Mouse (Mus musculus) liver, embryonic 13.5 days (tissue): Measurements from ENCODE around the gene Bmpr2. TPM values are rescaled to one million over a fixed set of nuclear protein-coding genes. Genes with fewer than 3 reads are reported as not detected.

Source experiments
- ATAC-seq: fragments of 200-750 bp; cut with Nextera tagmentation; 2 replicates; pipeline ENCODE4 v1.8.0; 2017; ENCODE audit warnings: low read depth, mild to moderate bottlenecking, moderate number of reproducible peaks, moderate library complexity
- DNase-seq: peaks from one replicate; pipeline ENCODE4 v3.0.0; 2022
- H3K27ac ChIP-seq: fragments of 300-500 bp; sonication (generic); 2 replicates; pipeline ENCODE4 v1.5.1; 2015; ENCODE audit warnings: moderate library complexity, mild to moderate bottlenecking, inconsistent platforms
- H3K27me3 ChIP-seq: fragments of 300-500 bp; sonication (generic); 2 replicates; pipeline ENCODE4 v1.6.1; 2015; ENCODE audit warnings: mild to moderate bottlenecking, inconsistent platforms
- H3K36me3 ChIP-seq: fragments of 300-500 bp; sonication (generic); 2 replicates; pipeline ENCODE4 v1.6.1; 2015; ENCODE audit warnings: mild to moderate bottlenecking, inconsistent platforms
- H3K4me1 ChIP-seq: fragments of 300-500 bp; sonication (generic); replicated peaks from 2 replicates; pipeline ENCODE4 v1.6.1; 2015; ENCODE audit warnings: inconsistent platforms
- H3K4me2 ChIP-seq: fragments of 300-500 bp; sonication (generic); 2 replicates; pipeline ENCODE4 v1.6.1; 2015; ENCODE audit warnings: inconsistent platforms, mild to moderate bottlenecking, moderate library complexity
- H3K4me3 ChIP-seq: fragments of 300-500 bp; sonication (generic); replicated peaks from 2 replicates; pipeline ENCODE4 v1.5.1; 2015; ENCODE audit warnings: mild to moderate bottlenecking, inconsistent platforms
- H3K9ac ChIP-seq: fragments of 300-500 bp; sonication (generic); 2 replicates; pipeline ENCODE4 v1.6.1; 2015; ENCODE audit warnings: mild to moderate bottlenecking, inconsistent platforms
- H3K9me3 ChIP-seq: fragments of 300-500 bp; sonication (generic); replicated peaks from 2 replicates; pipeline ENCODE4 v1.6.1; 2016; ENCODE audit warnings: inconsistent platforms
- WGBS: fragments of 180-500 bp; shearing (Covaris S2); methylation state at CpG from one replicate; pipeline ENCODE4 v1.1.7; 2015; ENCODE audit not compliant: insufficient replicate concordance; 5-methylcytosine and 5-hydroxymethylcytosine counted together
- polyA plus RNA-seq: library from polyadenylated mRNA; unstranded; fragments of >200 nt; fragmentation: Nextera tagmentation; extraction: Ambion mirVana; gene quantifications from 2 replicates; pipeline ENCODE4 v1.2.1, GENCODE M21; 2015

Bmpr2 gene
- polyA plus RNA-seq, 1 experiment from 2014 or later, result 0.95 TPM

- no peak overlapping the region for H3K4me3 ChIP-seq
- ATAC-seq, result no peak
- no peak overlapping the region for H3K9ac ChIP-seq
- H3K36me3 ChIP-seq, result no peaks in the 10 kb centered on the region
- no peaks in the 10 kb centered on the region for H3K27me3 ChIP-seq
- peak overlapping the region; percentile 36; the same call in 1 of the 2 replicates for H3K27ac ChIP-seq
- no peak overlapping the region for H3K4me2 ChIP-seq
- WGBS, result 44% methylated on average over 2 of the region's 2 CpGs
- H3K4me1 ChIP-seq, result peaks cover 77% of the 10 kb centered on the region
- DNase-seq, result no peak
- H3K9me3 ChIP-seq, result no peaks in the 10 kb centered on the region
These were observed 136.5 kb downstream of the Bmpr2 start for GRCm38 (mm10) chr1:59899679-59900078.

GRCm38 (mm10) chr1:59901082-59901876 lies 138.1 kb downstream of the Bmpr2 start:
- WGBS, result 32% methylated on average over 5 of the region's 5 CpGs
- ATAC-seq, result peak; percentile 81
- no peaks in the 10 kb centered on the region for H3K9me3 ChIP-seq
- H3K36me3 ChIP-seq, result no peaks in the 10 kb centered on the region
- peak overlapping the region; percentile 1; the same call in 1 of the 2 replicates for H3K4me2 ChIP-seq
- no peaks in the 10 kb centered on the region for H3K27me3 ChIP-seq
- H3K4me1 ChIP-seq, result peaks cover 77% of the 10 kb centered on the region
- peak overlapping the region; percentile 53; the same call in 1 of the 2 replicates for H3K27ac ChIP-seq
- DNase-seq, result peak; percentile 53
- H3K4me3 ChIP-seq, result no peak overlapping the region
- H3K9ac ChIP-seq, result no peak overlapping the region

GRCm38 (mm10) chr1:59902634-59903033 lies 139.4 kb downstream of the Bmpr2 start:
- DNase-seq (no peak), ATAC-seq (no peak)
- Histone ChIP-seq H3K27me3 (no peaks in the 10 kb centered on the region), H3K9me3 (no peaks in the 10 kb centered on the region), H3K4me3 (no peak overlapping the region), H3K36me3 (no peaks in the 10 kb centered on the region), H3K4me1 (peaks cover 73% of the 10 kb centered on the region), H3K4me2 (no peak overlapping the region), H3K9ac (no peak overlapping the region), H3K27ac (no peak overlapping the region)
- 43% methylated on average over 3 of the region's 3 CpGs for WGBS

- H3K4me2 ChIP-seq, result no peak overlapping the region
- H3K27me3 ChIP-seq, result no peaks in the 10 kb centered on the region
- H3K9me3 ChIP-seq, result no peaks in the 10 kb centered on the region
- H3K27ac ChIP-seq, result no peak overlapping the region
- H3K36me3 ChIP-seq, result no peaks in the 10 kb centered on the region
- peaks cover 67% of the 10 kb centered on the region for H3K4me1 ChIP-seq
- 44% methylated on average over 6 of the region's 6 CpGs for WGBS
- no peak overlapping the region for H3K4me3 ChIP-seq
- ATAC-seq, result no peak
- no peak for DNase-seq
- no peak overlapping the region for H3K9ac ChIP-seq
These were observed 141.6 kb downstream of the Bmpr2 start for GRCm38 (mm10) chr1:59904630-59905295.

GRCm38 (mm10) chr1:59905916-59906315 lies 142.7 kb downstream of the Bmpr2 start:
- Histone ChIP-seq H3K36me3 (no peaks in the 10 kb centered on the region), H3K27me3 (no peaks in the 10 kb centered on the region), H3K9me3 (no peaks in the 10 kb centered on the region), H3K4me3 (no peak overlapping the region), H3K9ac (no peak overlapping the region), H3K4me2 (no peak overlapping the region), H3K27ac (no peak overlapping the region), H3K4me1 (peaks cover 56% of the 10 kb centered on the region)
- DNase-seq (no peak), ATAC-seq (peak; percentile 57)
- WGBS, result 44% methylated on average over 2 of the region's 2 CpGs

GRCm38 (mm10) chr1:59906819-59907521 lies 143.8 kb downstream of the Bmpr2 start:
- H3K9ac ChIP-seq, result no peak overlapping the region
- H3K27me3 ChIP-seq, result no peaks in the 10 kb centered on the region
- no peak overlapping the region for H3K27ac ChIP-seq
- peaks cover 52% of the 10 kb centered on the region for H3K4me1 ChIP-seq
- no peaks in the 10 kb centered on the region for H3K9me3 ChIP-seq
- DNase-seq, result no peak
- H3K4me2 ChIP-seq, result no peak overlapping the region
- ATAC-seq, result no peak
- H3K36me3 ChIP-seq, result no peaks in the 10 kb centered on the region
- no peak overlapping the region for H3K4me3 ChIP-seq
- WGBS, result 77% methylated on average over 13 of the region's 13 CpGs

GRCm38 (mm10) chr1:59907700-59908099 lies 144.5 kb downstream of the Bmpr2 start:
- no peaks in the 10 kb centered on the region for H3K36me3 ChIP-seq
- DNase-seq (no peak), ATAC-seq (no peak)
- H3K4me1 ChIP-seq, result peaks cover 50% of the 10 kb centered on the region
- 29% methylated on average over 2 of the region's 2 CpGs for WGBS
- no peak overlapping the region for H3K4me3 ChIP-seq
- H3K9ac ChIP-seq, result no peak overlapping the region
- H3K9me3 ChIP-seq, result no peaks in the 10 kb centered on the region
- H3K27ac ChIP-seq, result no peak overlapping the region
- no peak overlapping the region for H3K4me2 ChIP-seq
- no peaks in the 10 kb centered on the region for H3K27me3 ChIP-seq

GRCm38 (mm10) chr1:59910941-59911340 lies 147.7 kb downstream of the Bmpr2 start:
- no peak for ATAC-seq
- WGBS, result 79% methylated on average over 1 of the region's 1 CpGs

GRCm38 (mm10) chr1:59912413-59913157 lies 149.4 kb downstream of the Bmpr2 start, which contains the start of gene Fam117b:
Gene Fam117b (plus strand): TSS chr1:59913006.
- Histone ChIP-seq H3K36me3 (no peaks in the 10 kb centered on the region), H3K27ac (peak within 1 kb of the TSS; percentile 91), H3K4me1 (peaks cover 46% of the 10 kb centered on the region), H3K27me3 (no peaks in the 10 kb centered on the region), H3K9ac (peak within 1 kb of the TSS; percentile 94), H3K4me3 (peak within 1 kb of the TSS; percentile 96), H3K4me2 (peak within 1 kb of the TSS; percentile 97), H3K9me3 (no peaks in the 10 kb centered on the region)
- WGBS, result under 1% methylated on average over 72 of the region's 72 CpGs
- peak; percentile 97 for DNase-seq
- peak; percentile 94 for ATAC-seq

More at GRCm38 (mm10) chr1:59910941-59911340, 147.7 kb downstream of the Bmpr2 start:
- peaks cover 50% of the 10 kb centered on the region for H3K4me1 ChIP-seq
- no peak for DNase-seq
- H3K9ac ChIP-seq, result no peak overlapping the region
- H3K27me3 ChIP-seq, result no peaks in the 10 kb centered on the region
- H3K36me3 ChIP-seq, result no peaks in the 10 kb centered on the region
- H3K4me2 ChIP-seq, result no peak overlapping the region
- no peak overlapping the region for H3K27ac ChIP-seq
- H3K9me3 ChIP-seq, result no peaks in the 10 kb centered on the region
- H3K4me3 ChIP-seq, result no peak overlapping the region

GRCm38 (mm10) chr1:59913195-59913868 lies 150.1 kb downstream of the Bmpr2 start:
- peak overlapping the region; percentile 97 for H3K4me2 ChIP-seq
- no peaks in the 10 kb centered on the region for H3K36me3 ChIP-seq
- H3K27ac ChIP-seq, result peak overlapping the region; percentile 91
- H3K4me3 ChIP-seq, result peak overlapping the region; percentile 96
- peaks cover 49% of the 10 kb centered on the region for H3K4me1 ChIP-seq
- H3K9ac ChIP-seq, result peak overlapping the region; percentile 94
- WGBS, result under 1% methylated on average over 87 of the region's 98 CpGs
- no peaks in the 10 kb centered on the region for H3K27me3 ChIP-seq
- DNase-seq, result peak; percentile 43
- H3K9me3 ChIP-seq, result no peaks in the 10 kb centered on the region
- peak; percentile 49 for ATAC-seq
